Mouse (Mus musculus): ENCODE data around the gene Ap3m1.

DNA sequence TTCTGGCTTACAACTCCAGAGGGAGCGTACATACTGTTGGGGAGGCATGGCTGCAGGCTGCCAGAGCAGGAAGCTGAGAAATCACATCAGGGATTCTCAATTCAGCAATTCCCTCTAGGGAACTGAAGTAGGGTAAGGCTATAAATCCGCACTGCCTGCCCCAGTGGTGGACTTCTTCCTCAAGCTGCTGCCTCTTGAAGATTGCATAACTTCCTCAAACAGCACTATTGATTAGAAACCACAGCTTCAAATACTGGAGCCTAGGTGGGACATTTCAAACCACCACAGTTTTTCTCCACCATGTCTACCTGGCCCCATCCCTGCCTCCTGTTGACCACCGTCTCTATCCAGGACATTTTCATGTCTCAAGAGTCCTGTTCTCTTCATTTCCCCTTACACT is 38.1 kb upstream of the Ap3m1 start:
- no peak for TF ChIP-seq POLR2A (IDR thresholded peaks at IDR 0.05; ENCODE audit: borderline replicate concordance, extremely low read depth, low read depth, low read length)
- no peak for TF ChIP-seq CTCF (IDR thresholded peaks at IDR 0.05; ENCODE audit: insufficient read depth, low read length)
